Comparison of ENCODE assay signal across 8 mouse cellular contexts in the genomic region with DNA sequence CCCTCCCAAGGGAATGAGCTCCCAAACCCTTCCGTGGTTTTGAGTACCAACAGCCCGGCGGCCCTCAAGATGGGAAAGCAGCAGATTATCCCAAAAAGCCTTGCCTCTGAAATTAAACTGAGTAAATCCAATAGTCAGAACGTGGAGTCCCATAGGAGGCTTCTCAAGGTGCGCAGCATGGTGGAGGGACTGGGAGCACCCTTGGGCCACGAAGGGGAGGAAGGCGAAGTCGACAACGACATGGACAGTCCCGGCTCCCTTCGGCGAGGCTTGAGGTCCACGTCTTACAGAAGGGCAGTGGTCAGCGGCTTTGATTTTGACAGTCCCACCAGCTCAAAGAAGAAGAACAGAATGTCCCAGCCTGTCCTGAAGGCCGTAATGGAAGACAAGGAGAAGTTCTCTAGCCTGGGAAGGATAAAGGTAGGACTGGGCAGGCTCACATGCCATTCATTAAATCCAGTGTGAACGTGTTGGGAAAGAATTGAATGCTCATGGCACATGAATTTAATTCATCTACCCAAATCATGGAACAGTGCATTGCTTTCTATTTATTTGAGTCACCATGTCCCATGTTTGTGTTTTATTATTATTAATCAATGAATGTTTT. TPM values are rescaled to one million over a fixed set of nuclear protein-coding genes. Genes with fewer than 3 reads are reported as not detected.
DNase-seq lines count a peak whose midpoint lies in the region; ATAC-seq and TF ChIP-seq lines count a peak whose summit lies in the region.

No protein-coding gene starts in this region.

- peak overlapping the region; percentile 85 for H3K4me2 ChIP-seq in embryonic facial prominence, embryonic 15.5 days (replicated peaks)
- peak overlapping the region; percentile 81 for H3K4me2 ChIP-seq in limb, embryonic 11.5 days (ENCODE audit: low read depth, severe bottlenecking)
- peak overlapping the region; percentile 87 for H3K4me2 ChIP-seq in myocyte (ENCODE audit: low read depth)

- H3ac ChIP-seq in myocyte (ENCODE audit: control insufficient read depth, insufficient read length), result peak overlapping the region; percentile 48

- no peaks in the 10 kb centered on the region for H3K36me3 ChIP-seq in kidney, adult 2 months (ENCODE audit: control insufficient read depth, insufficient read depth, low read length)
- H3K36me3 ChIP-seq in embryonic facial prominence, embryonic 15.5 days, result no peaks in the 10 kb centered on the region
- no peaks in the 10 kb centered on the region for H3K36me3 ChIP-seq in limb, embryonic 11.5 days (ENCODE audit: control insufficient read depth, insufficient read depth, low read length)
- no peaks in the 10 kb centered on the region for H3K36me3 ChIP-seq in myocyte (ENCODE audit: control insufficient read depth, insufficient read depth)

- H3K4me3 ChIP-seq in kidney, adult 2 months (ENCODE audit: insufficient read depth, low read depth, low read length), result peak overlapping the region; percentile 83
- peak overlapping the region; percentile 80 for H3K4me3 ChIP-seq in embryonic facial prominence, embryonic 15.5 days (replicated peaks)
- H3K4me3 ChIP-seq in limb, embryonic 11.5 days (ENCODE audit: low read depth, low read length), result peak overlapping the region; percentile 75
- H3K4me3 ChIP-seq in myocyte, result peak overlapping the region; percentile 55

- H3K9me3 ChIP-seq in embryonic facial prominence, embryonic 15.5 days (replicated peaks), result no peaks in the 10 kb centered on the region
- H3K9me3 ChIP-seq in limb, embryonic 11.5 days (ENCODE audit: control insufficient read depth, low read length), result no peaks in the 10 kb centered on the region

- ATAC-seq in embryonic facial prominence, embryonic 15.5 days (ENCODE audit: insufficient number of reproducible peaks, low FRiP score, low TSS enrichment, low read depth), result no peak
- ATAC-seq in limb, embryonic 11.5 days (ENCODE audit: insufficient number of reproducible peaks, low FRiP score, low TSS enrichment, low read depth), result no peak

- H3K27ac ChIP-seq in kidney, adult 2 months (ENCODE audit: insufficient read depth, low read depth, low read length), result 0 out of 2 replicates have a peak overlapping the region, but pooled peaks have one; percentile 12
- H3K27ac ChIP-seq in embryonic facial prominence, embryonic 15.5 days (replicated peaks), result no peak overlapping the region
- H3K27ac ChIP-seq in limb, embryonic 11.5 days (replicated peaks; ENCODE audit: low read depth, low read length), result no peak overlapping the region

- no peak for DNase-seq in kidney, adult 2 months
- no peak for DNase-seq in kidney, postnatal 25 days
- DNase-seq in limb, embryonic 11.5 days (ENCODE audit: low spot score), result peak; percentile 24
- DNase-seq in adrenal gland, adult (ENCODE audit: inconsistent age in 2 of 2, low spot score in 1 of 2), result no peak
- DNase-seq in testis, postnatal 14 days (ENCODE audit: low spot score), result no peak
- DNase-seq in frontal cortex, postnatal 36 days (ENCODE audit: low spot score in 2 of 2), result no peak

- no peaks in the 10 kb centered on the region for H3K4me1 ChIP-seq in kidney, adult 2 months (ENCODE audit: control insufficient read depth, insufficient read depth, low read length)
- H3K4me1 ChIP-seq in embryonic facial prominence, embryonic 15.5 days, result peaks cover 13% of the 10 kb centered on the region
- H3K4me1 ChIP-seq in limb, embryonic 11.5 days (ENCODE audit: control insufficient read depth, insufficient read depth, low read length), result no peaks in the 10 kb centered on the region; the same call in 1 of the 2 replicates

- no peaks in the 10 kb centered on the region for H3K27me3 ChIP-seq in kidney, adult 2 months (replicated peaks; ENCODE audit: control insufficient read depth, insufficient read depth, low read length)
- no peaks in the 10 kb centered on the region for H3K27me3 ChIP-seq in embryonic facial prominence, embryonic 15.5 days
- H3K27me3 ChIP-seq in limb, embryonic 11.5 days (ENCODE audit: control insufficient read depth, insufficient read depth, low read length), result peaks cover 9% of the 10 kb centered on the region; the same call in 1 of the 2 replicates
- no peaks in the 10 kb centered on the region for H3K27me3 ChIP-seq in myocyte (ENCODE audit: control insufficient read depth, insufficient read depth, insufficient read length)

- WGBS in kidney, adult 2 months, result 44% methylated on average over 16 of the region's 16 CpGs
- 20% methylated on average over 16 of the region's 16 CpGs for WGBS in embryonic facial prominence, embryonic 15.5 days
- WGBS in limb, embryonic 11.5 days, result 11% methylated on average over 16 of the region's 16 CpGs

- TF ChIP-seq CTCF in kidney, adult 2 months (conservative IDR thresholded peaks at IDR 0.05; ENCODE audit: insufficient read depth, insufficient read length, low read depth, low read length), result no peak

- no peaks in the 10 kb centered on the region for H3K79me2 ChIP-seq in myocyte (ENCODE audit: control insufficient read depth, insufficient read depth)

- no peak for TF ChIP-seq POLR2A in kidney, adult 2 months (IDR thresholded peaks at IDR 0.05; ENCODE audit: low read depth, low read length)
- no peak for TF ChIP-seq POLR2A in myocyte (IDR thresholded peaks at IDR 0.05; ENCODE audit: insufficient read length, low read depth)

- H3K9ac ChIP-seq in embryonic facial prominence, embryonic 15.5 days, result peak overlapping the region; percentile 72
- no peak overlapping the region for H3K9ac ChIP-seq in limb, embryonic 11.5 days (ENCODE audit: low read length)

TF ChIP-seq in myocyte, 11 proteins besides CTCF, POLR2A, EP300 and RAD21:
- TF ChIP-seq MYOD1 (IDR thresholded peaks at IDR 0.05; ENCODE audit: control insufficient read depth in 1 of 3, insufficient read length in 2 of 3, low read depth in 2 of 3) (no peak), REST (IDR thresholded peaks at IDR 0.05; ENCODE audit: insufficient read depth, insufficient read length) (no peak), MYOG (IDR thresholded peaks at IDR 0.05; ENCODE audit: control insufficient read depth in 1 of 3, insufficient read depth in 1 of 3, insufficient read length in 2 of 3, low read depth in 2 of 3) (no peak), E2F4 (IDR thresholded peaks at IDR 0.05; ENCODE audit: insufficient read depth) (no peak), POLR2AphosphoS2 (IDR thresholded peaks at IDR 0.05; ENCODE audit: insufficient read length, low read depth) (no peak), TCF3 (IDR thresholded peaks at IDR 0.05; ENCODE audit: insufficient read length, low read depth) (no peak), TCF12 (IDR thresholded peaks at IDR 0.05; ENCODE audit: insufficient read depth, poor library complexity, severe bottlenecking) (no peak)

RNA-seq across cellular contexts. Expression of gene Arhgef26, which starts 2.1 kb away (rescaled TPM):
- polyA plus RNA-seq in kidney, adult 2 months (2012; rRNA removed), result 1.3 and 1.6 TPM in 2 replicates
- 16.8 and 20.1 TPM in 2 replicates for polyA plus RNA-seq in embryonic facial prominence, embryonic 15.5 days (2015; fragmentation: Nextera tagmentation; extraction: Ambion mirVana)
- polyA plus RNA-seq in limb, embryonic 11.5 days (2014; fragmentation: Nextera tagmentation; extraction: Ambion mirVana), result 4.0 and 4.5 TPM in 2 replicates
- polyA plus RNA-seq in myocyte (2012; fragmentation: generic; extraction: Trizol), result 4.1 TPM
